Mouse (Mus musculus) neural tube, embryonic 14.5 days (tissue): ENCODE data around the gene Slc4a5. TPM values are rescaled to one million over a fixed set of nuclear protein-coding genes. Genes with fewer than 3 reads are reported as not detected.

Source experiments
- ATAC-seq: fragments of 200-750 bp; cut with Nextera tagmentation; 2 replicates; pipeline ENCODE4 v1.8.0; 2017; ENCODE audit warnings: low read depth, mild to moderate bottlenecking, moderate TSS enrichment, moderate library complexity
- H3K27ac ChIP-seq: fragments of 300-500 bp; sonication (generic); 2 replicates; pipeline ENCODE4 v1.5.1; 2014; ENCODE audit warnings: low read depth, mild to moderate bottlenecking, control low read depth, low read length, moderate library complexity, mixed read lengths
- H3K27me3 ChIP-seq: fragments of 300-500 bp; sonication (generic); 2 replicates; pipeline ENCODE4 v1.6.1; 2014; ENCODE audit warnings: low read length; ENCODE audit not compliant: control insufficient read depth, insufficient read depth
- H3K36me3 ChIP-seq: fragments of 300-500 bp; sonication (generic); 2 replicates; pipeline ENCODE4 v1.6.1; 2014; ENCODE audit warnings: low read length, mixed read lengths; ENCODE audit not compliant: control insufficient read depth, insufficient read depth
- H3K4me1 ChIP-seq: fragments of 300-500 bp; sonication (generic); 2 replicates; pipeline ENCODE4 v1.6.1; 2014; ENCODE audit warnings: low read length; ENCODE audit not compliant: control insufficient read depth, insufficient read depth
- H3K4me2 ChIP-seq: fragments of 300-500 bp; sonication (generic); 2 replicates; pipeline ENCODE4 v1.6.1; 2014; ENCODE audit warnings: mild to moderate bottlenecking, low read depth, low read length, control low read depth
- H3K4me3 ChIP-seq: fragments of 300-500 bp; sonication (generic); 2 replicates; pipeline ENCODE4 v1.5.1; 2014; ENCODE audit warnings: low read depth, low read length, control low read depth, mixed read lengths
- H3K9ac ChIP-seq: fragments of 300-500 bp; sonication (generic); replicated peaks from 2 replicates; pipeline ENCODE4 v1.6.1; 2014; ENCODE audit warnings: low read depth, mild to moderate bottlenecking, control low read depth, low read length, mixed read lengths
- H3K9me3 ChIP-seq: fragments of 300-500 bp; sonication (generic); 2 replicates; pipeline ENCODE4 v1.6.1; 2016; ENCODE audit warnings: low read length; ENCODE audit not compliant: control insufficient read depth
- WGBS: fragments of 180-500 bp; shearing (Covaris S2); extraction: QIAGEN DNeasy Blood & Tissue Kit; methylation state at CpG from one replicate; pipeline ENCODE4 v1.1.7; 2014; 5-methylcytosine and 5-hydroxymethylcytosine counted together
- polyA plus RNA-seq: library from polyadenylated mRNA; unstranded; fragments of >200 nt; fragmentation: Nextera tagmentation; extraction: Ambion mirVana; gene quantifications from 2 replicates; pipeline ENCODE4 v1.2.1, GENCODE M21; 2014

The Slc4a5 gene
- polyA plus RNA-seq, 1 experiment from 2014 or later = not detected

- peak overlapping the region; percentile 82 for H3K4me3 ChIP-seq
- H3K9ac ChIP-seq = peak overlapping the region; percentile 95
- no peaks in the 10 kb centered on the region for H3K27me3 ChIP-seq
- H3K9me3 ChIP-seq = no peaks in the 10 kb centered on the region
- WGBS = under 1% methylated on average over 53 of the region's 53 CpGs
- H3K27ac ChIP-seq = peak overlapping the region; percentile 57
- peaks cover 9% of the 10 kb centered on the region for H3K4me1 ChIP-seq
- 0 out of 2 replicates have a peak, but pooled peaks cover 3% of the 10 kb centered on the region for H3K36me3 ChIP-seq
- peak overlapping the region; percentile 83 for H3K4me2 ChIP-seq
- ATAC-seq = peak; percentile 95
Measured at GRCm38 (mm10) chr6:83349274-83349958, 129.8 kb downstream of the Slc4a5 start.

DNA sequence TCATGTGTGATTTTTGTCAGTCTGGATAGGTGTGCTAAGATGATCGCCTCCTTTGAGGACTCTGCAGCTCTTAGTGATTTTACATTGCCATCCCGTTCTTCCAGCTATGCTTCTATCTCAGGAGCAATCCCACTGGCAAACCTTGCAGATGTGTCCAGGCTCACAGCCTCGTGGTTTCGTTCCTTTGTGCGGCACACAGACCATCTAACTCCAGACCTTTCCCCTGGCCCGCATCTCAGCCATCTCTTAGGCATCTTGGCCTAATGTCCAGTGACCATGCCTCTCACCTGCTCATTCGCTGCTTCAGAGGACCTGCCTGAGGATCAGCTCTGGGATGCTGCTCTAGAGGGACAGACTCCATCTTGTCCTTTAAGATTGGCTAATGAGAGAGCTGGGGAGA is 130.5 kb downstream of the Slc4a5 start:
- H3K4me3 ChIP-seq = peak overlapping the region; percentile 82
- 0 out of 2 replicates have a peak, but pooled peaks cover 3% of the 10 kb centered on the region for H3K36me3 ChIP-seq
- ATAC-seq = no peak
- H3K27ac ChIP-seq = no peak overlapping the region
- H3K9me3 ChIP-seq = no peaks in the 10 kb centered on the region
- H3K4me1 ChIP-seq = peaks cover 9% of the 10 kb centered on the region
- H3K9ac ChIP-seq = peak overlapping the region; percentile 95
- 86% methylated on average over 7 of the region's 7 CpGs for WGBS
- no peaks in the 10 kb centered on the region for H3K27me3 ChIP-seq
- H3K4me2 ChIP-seq = peak overlapping the region; percentile 83

- no peak overlapping the region for H3K27ac ChIP-seq
- H3K4me3 ChIP-seq = no peak overlapping the region
- 0 out of 2 replicates have a peak, but pooled peaks cover 3% of the 10 kb centered on the region for H3K36me3 ChIP-seq
- WGBS = 91% methylated on average over 16 of the region's 16 CpGs
- H3K27me3 ChIP-seq = no peaks in the 10 kb centered on the region
- ATAC-seq = no peak
- no peak overlapping the region for H3K9ac ChIP-seq
- H3K4me1 ChIP-seq = peaks cover 9% of the 10 kb centered on the region
- no peak overlapping the region for H3K4me2 ChIP-seq
- H3K9me3 ChIP-seq = no peaks in the 10 kb centered on the region
Measured at GRCm38 (mm10) chr6:83350851-83351405, 131.3 kb downstream of the Slc4a5 start.

- Histone ChIP-seq H3K36me3 (0 out of 2 replicates have a peak, but pooled peaks cover 3% of the 10 kb centered on the region), H3K9me3 (no peaks in the 10 kb centered on the region), H3K27ac (no peak overlapping the region), H3K4me1 (peaks cover 9% of the 10 kb centered on the region), H3K9ac (no peak overlapping the region), H3K27me3 (no peaks in the 10 kb centered on the region), H3K4me2 (no peak overlapping the region), H3K4me3 (no peak overlapping the region)
- no peak for ATAC-seq
- WGBS = 86% methylated on average over 7 of the region's 7 CpGs
Measured at GRCm38 (mm10) chr6:83351490-83352160, 132.0 kb downstream of the Slc4a5 start.

GRCm38 (mm10) chr6:83352666-83353410 is 133.2 kb downstream of the Slc4a5 start:
- no peaks in the 10 kb centered on the region for H3K27me3 ChIP-seq
- H3K4me2 ChIP-seq = no peak overlapping the region
- no peaks in the 10 kb centered on the region for H3K9me3 ChIP-seq
- peaks cover 9% of the 10 kb centered on the region for H3K4me1 ChIP-seq
- H3K27ac ChIP-seq = no peak overlapping the region
- ATAC-seq = no peak
- 0 out of 2 replicates have a peak, but pooled peaks cover 3% of the 10 kb centered on the region for H3K36me3 ChIP-seq
- H3K4me3 ChIP-seq = no peak overlapping the region
- 93% methylated on average over 24 of the region's 24 CpGs for WGBS
- no peak overlapping the region for H3K9ac ChIP-seq

Other genes with a start within 250 kb of the Slc4a5 start
- 1.0 and 2.0 TPM in 2 replicates for gene Dok1, start 186.4 kb upstream of the Slc4a5 start, polyA plus RNA-seq
- gene Loxl3, start 185.7 kb upstream of the Slc4a5 start, polyA plus RNA-seq = 4.2 and 6.1 TPM in 2 replicates
- gene Aup1, start 165.3 kb upstream of the Slc4a5 start, polyA plus RNA-seq = 122 and 123 TPM in 2 replicates
- gene Htra2, start 164.6 kb upstream of the Slc4a5 start, polyA plus RNA-seq = 37.8 and 45.9 TPM in 2 replicates
- 0.24 and 0.54 TPM in 2 replicates for gene Dqx1, start 162.0 kb upstream of the Slc4a5 start, polyA plus RNA-seq
- 7.1 TPM in 1 of 2 replicates, not detected in the other for gene Tlx2, start 149.5 kb upstream of the Slc4a5 start, polyA plus RNA-seq
- gene Pcgf1, start 142.0 kb upstream of the Slc4a5 start, polyA plus RNA-seq = 44.9 and 46.6 TPM in 2 replicates
- not detected in 2 replicates for gene Lbx2, start 133.5 kb upstream of the Slc4a5 start, polyA plus RNA-seq
- 5.6 and 6.3 TPM in 2 replicates for gene Ccdc142, start 118.2 kb upstream of the Slc4a5 start, polyA plus RNA-seq
- gene Gm42688, start 118.2 kb upstream of the Slc4a5 start, polyA plus RNA-seq = 3.7 and 4.3 TPM in 2 replicates
- gene Mrpl53, start 110.8 kb upstream of the Slc4a5 start, polyA plus RNA-seq = 118 and 119 TPM in 2 replicates
- gene Mogs, start 104.3 kb upstream of the Slc4a5 start, polyA plus RNA-seq = 21.9 and 25.3 TPM in 2 replicates
- gene Wbp1, start 98.3 kb upstream of the Slc4a5 start, polyA plus RNA-seq = 129 and 146 TPM in 2 replicates
- gene Ino80b, start 94.4 kb upstream of the Slc4a5 start, polyA plus RNA-seq = 13.5 and 14.3 TPM in 2 replicates
- gene Rtkn, start 84.4 kb upstream of the Slc4a5 start, polyA plus RNA-seq = 6.3 and 8.8 TPM in 2 replicates
- 18.2 and 25.7 TPM in 2 replicates for gene Wdr54, start 63.4 kb upstream of the Slc4a5 start, polyA plus RNA-seq
- 4.2 and 7.8 TPM in 2 replicates for gene 1700003E16Rik, start 63.4 kb upstream of the Slc4a5 start, polyA plus RNA-seq
- gene Dctn1, start 53.9 kb upstream of the Slc4a5 start, polyA plus RNA-seq = 122 and 147 TPM in 2 replicates
- 28.7 and 30.7 TPM in 2 replicates for gene Mthfd2, start 106.1 kb downstream of the Slc4a5 start, polyA plus RNA-seq
- 22.3 and 32.2 TPM in 2 replicates for gene Mob1a, start 106.2 kb downstream of the Slc4a5 start, polyA plus RNA-seq
- 57.3 and 57.5 TPM in 2 replicates for gene Bola3, start 129.3 kb downstream of the Slc4a5 start, polyA plus RNA-seq
- gene Tet3, start 239.3 kb downstream of the Slc4a5 start, polyA plus RNA-seq = 47.7 and 67.0 TPM in 2 replicates